Mouse (Mus musculus) MEL (cell line): ENCODE results near the gene Cep41. TPM values are rescaled to one million over a fixed set of nuclear protein-coding genes. Genes with fewer than 3 reads are reported as not detected.

Experiments
- DNase-seq: peaks from one replicate; pipeline ENCODE4 v3.0.0; 2011; ENCODE audit warnings: low read depth, low spot score
- H3K27ac ChIP-seq: 2 replicates; pipeline ENCODE4 v1.5.1; 2012; ENCODE audit warnings: low read depth, mild to moderate bottlenecking, control low read depth, low read length, moderate library complexity; ENCODE audit not compliant: control insufficient read depth
- H3K27me3 ChIP-seq, 2 experiments: fragments of 150-350 bp in 1 of 2; sonication (generic) in 1 of 2; 2 replicates each; pipeline ENCODE4 v1.6.1; 2012; ENCODE audit warnings: low read length in 2 of 2, mild to moderate bottlenecking in 2 of 2, improper control_type of control experiment in 1 of 2, moderate library complexity in 1 of 2; ENCODE audit not compliant: insufficient read depth in 2 of 2, control insufficient read depth in 1 of 2
- H3K36me3 ChIP-seq, 2 experiments: 2 replicates each; pipeline ENCODE4 v1.6.1; 2012 to 2014; ENCODE audit warnings: low read length in 2 of 2, improper control_type of control experiment in 1 of 2, inconsistent platforms in 1 of 2, mild to moderate bottlenecking in 1 of 2; ENCODE audit not compliant: insufficient read depth in 2 of 2, control insufficient read depth in 1 of 2
- H3K4me1 ChIP-seq, 2 experiments: fragments of 150-350 bp in 1 of 2; sonication (generic) in 1 of 2; 2 replicates each; pipeline ENCODE4 v1.6.1; 2012; ENCODE audit warnings: low read length in 2 of 2, improper control_type of control experiment in 1 of 2, mild to moderate bottlenecking in 1 of 2; ENCODE audit not compliant: insufficient read depth in 2 of 2, control insufficient read depth in 1 of 2
- H3K4me3 ChIP-seq, 2 experiments: fragments of 150-350 bp in 1 of 2; sonication (generic) in 1 of 2; 2 replicates each; pipeline ENCODE4 v1.5.1; 2012; ENCODE audit warnings: low read depth in 2 of 2, low read length in 2 of 2, mild to moderate bottlenecking in 2 of 2, moderate library complexity in 2 of 2, control low read depth in 1 of 2, improper control_type of control experiment in 1 of 2; ENCODE audit not compliant: control insufficient read depth in 1 of 2, insufficient read depth in 1 of 2
- H3K79me2 ChIP-seq: 2 replicates; pipeline ENCODE4 v1.6.1; 2012; ENCODE audit warnings: mild to moderate bottlenecking, low read length, moderate library complexity; ENCODE audit not compliant: control insufficient read depth, poor library complexity, insufficient read depth
- H3K9ac ChIP-seq: 2 replicates; pipeline ENCODE4 v1.6.1; 2012; ENCODE audit warnings: low read depth, mild to moderate bottlenecking, control low read depth, low read length, moderate library complexity; ENCODE audit not compliant: control insufficient read depth, poor library complexity, severe bottlenecking
- H3K9me3 ChIP-seq: fragments of 150-350 bp; sonication (generic); replicated peaks from 2 replicates; pipeline ENCODE4 v1.6.1; 2012; ENCODE audit warnings: mild to moderate bottlenecking, low read length, improper control_type of control experiment, moderate library complexity; ENCODE audit not compliant: insufficient read depth
- CHD1 ChIP-seq: IDR thresholded peaks from 2 replicates; pipeline ENCODE4 v1.6.1; 2012; ENCODE audit warnings: low read depth, mild to moderate bottlenecking, inconsistent platforms, low read length, improper control_type of control experiment
- CTCF ChIP-seq, 3 experiments: IDR thresholded peaks in 2 of 3; conservative IDR thresholded peaks in 1 of 3; 2 replicates each; pipeline ENCODE4 v1.5.1; 2011 to 2012; ENCODE audit warnings: low read length in 3 of 3, low read depth in 2 of 3, mild to moderate bottlenecking in 2 of 3, improper control_type of control experiment in 1 of 3, inconsistent platforms in 1 of 3, mixed read lengths in 1 of 3, moderate library complexity in 1 of 3; ENCODE audit not compliant: control insufficient read depth in 1 of 3, insufficient read depth in 1 of 3, poor library complexity in 1 of 3, severe bottlenecking in 1 of 3
- JUND ChIP-seq: IDR thresholded peaks from 2 replicates; pipeline ENCODE4 v1.6.1; 2011; ENCODE audit warnings: low read depth, mild to moderate bottlenecking, improper control_type of control experiment, low read length
- MAFK ChIP-seq: IDR thresholded peaks from 2 replicates; pipeline ENCODE4 v1.6.1; 2011; ENCODE audit warnings: low read depth, mild to moderate bottlenecking, low read length, improper control_type of control experiment, borderline replicate concordance
- MAX ChIP-seq: IDR thresholded peaks from 2 replicates; pipeline ENCODE4 v1.6.1; 2011; ENCODE audit warnings: low read length, improper control_type of control experiment
- MAZ ChIP-seq: IDR thresholded peaks from 2 replicates; pipeline ENCODE4 v1.6.1; 2012; ENCODE audit warnings: low read depth, mild to moderate bottlenecking, inconsistent platforms, low read length, improper control_type of control experiment
- MEF2A ChIP-seq: IDR thresholded peaks from 2 replicates; pipeline ENCODE4 v1.6.1; 2014; ENCODE audit warnings: low read depth, mild to moderate bottlenecking, inconsistent platforms, low read length, improper control_type of control experiment; ENCODE audit not compliant: poor library complexity, insufficient replicate concordance, severe bottlenecking; ENCODE audit errors: extremely low read depth
- NELFE ChIP-seq: IDR thresholded peaks from 2 replicates; pipeline ENCODE4 v1.6.1; 2011; ENCODE audit warnings: low read depth, low read length, improper control_type of control experiment
- POLR2AphosphoS2 ChIP-seq: IDR thresholded peaks from 2 replicates; pipeline ENCODE4 v1.6.1; 2011; ENCODE audit warnings: low read length, improper control_type of control experiment
- POLR2AphosphoS5 ChIP-seq: IDR thresholded peaks from 2 replicates; pipeline ENCODE4 v1.6.1; 2012; ENCODE audit warnings: low read depth, borderline replicate concordance, mild to moderate bottlenecking, inconsistent platforms, low read length, moderate library complexity, mixed read lengths
- RAD21 ChIP-seq: IDR thresholded peaks from 2 replicates; pipeline ENCODE4 v1.6.1; 2011; ENCODE audit warnings: mild to moderate bottlenecking, low read depth, low read length, improper control_type of control experiment
- RCOR1 ChIP-seq: IDR thresholded peaks from 2 replicates; pipeline ENCODE4 v1.6.1; 2012; ENCODE audit warnings: low read depth, mild to moderate bottlenecking, inconsistent platforms, low read length, improper control_type of control experiment
- SMC3 ChIP-seq: IDR thresholded peaks from 2 replicates; pipeline ENCODE4 v1.6.1; 2011; ENCODE audit warnings: low read depth, low read length, improper control_type of control experiment
- TAL1 ChIP-seq: IDR thresholded peaks from 2 replicates; pipeline ENCODE4 v1.6.1; 2012; ENCODE audit warnings: mild to moderate bottlenecking, inconsistent platforms, low read length, moderate library complexity, mixed read lengths
- UBTF ChIP-seq: IDR thresholded peaks from 2 replicates; pipeline ENCODE4 v1.6.1; 2012; ENCODE audit warnings: low read depth, mild to moderate bottlenecking, inconsistent platforms, low read length, improper control_type of control experiment, moderate library complexity, borderline replicate concordance; ENCODE audit not compliant: insufficient read depth
- ZC3H11A ChIP-seq: IDR thresholded peaks from 2 replicates; pipeline ENCODE4 v1.6.1; 2012; ENCODE audit warnings: low read depth, mild to moderate bottlenecking, inconsistent platforms, low read length, improper control_type of control experiment
- ZNF384 ChIP-seq: IDR thresholded peaks from 2 replicates; pipeline ENCODE4 v1.6.1; 2012; ENCODE audit warnings: low read depth, mild to moderate bottlenecking, inconsistent platforms, low read length, improper control_type of control experiment
- polyA plus RNA-seq, 2 experiments: library from polyadenylated mRNA; stranded (reverse) in 1 of 2; unstranded in 1 of 2; fragments of >175 nt in 1 of 2; fragments of >200 nt in 1 of 2; gene quantifications; 2 replicates each; pipeline versions ENCODE4 v1.2.1 to v1.2.4; 2012; ENCODE audit warnings: low replicate concordance in 2 of 2, low read depth in 1 of 2; ENCODE audit not compliant: insufficient read length in 2 of 2, insufficient read depth in 1 of 2, missing spikeins in 1 of 2
- total RNA-seq: library from RNA; depleted of rRNA; stranded (reverse); fragments of 300-350 nt; gene quantifications from 2 replicates; pipeline ENCODE4 v1.2.3, GENCODE M21; 2012

Cep41 gene
- total and polyA plus RNA-seq, 3 experiments, result 9.8 to 12.0 TPM; not detected in 1

DNA sequence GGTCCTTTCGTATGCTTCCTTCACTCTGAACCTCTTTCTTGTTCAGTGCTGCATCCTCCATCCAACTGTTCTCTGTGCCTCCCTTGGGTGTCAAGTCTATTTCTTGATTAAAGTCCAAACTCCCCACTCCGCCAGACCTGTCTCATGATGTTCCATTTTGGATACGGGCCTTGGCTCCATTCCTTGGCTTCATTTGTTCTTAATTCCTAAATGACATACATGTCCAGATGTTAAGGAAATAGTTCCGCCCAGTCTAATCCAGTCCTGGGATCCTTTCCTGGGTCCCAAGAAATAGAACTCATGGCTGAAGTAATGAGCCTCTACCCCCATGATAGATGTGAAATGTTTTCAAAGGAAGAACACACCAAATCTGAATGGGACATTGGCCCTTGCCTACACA lies 4.5 kb upstream of the Cep41 start:
- no peak overlapping the region for H3K4me3 ChIP-seq
- H3K9ac ChIP-seq, result no peak overlapping the region
- H3K79me2 ChIP-seq, result peaks cover 4% of the 10 kb centered on the region; the same call in 1 of the 2 replicates
- H3K27ac ChIP-seq, result no peak overlapping the region
- peaks cover 6 to 9% of the 10 kb centered on the region in 2 experiments for H3K27me3 ChIP-seq
- peaks cover 0 to 1% of the 10 kb centered on the region in 2 experiments; a peak in 2 of 4 replicates for H3K4me1 ChIP-seq
- peaks cover 0 to 7% of the 10 kb centered on the region in 2 experiments; a peak in 2 of 4 replicates for H3K36me3 ChIP-seq
- no peak for DNase-seq
- no peaks in the 10 kb centered on the region for H3K9me3 ChIP-seq
- TF ChIP-seq RCOR1, result no peak
- TF ChIP-seq JUND, result no peak
- TF ChIP-seq ZC3H11A, result no peak
- TF ChIP-seq POLR2AphosphoS2, result no peak
- TF ChIP-seq RAD21, result no peak
- TF ChIP-seq SMC3, result no peak
- no peak for TF ChIP-seq MAFK
- no peak for TF ChIP-seq CHD1

DNA sequence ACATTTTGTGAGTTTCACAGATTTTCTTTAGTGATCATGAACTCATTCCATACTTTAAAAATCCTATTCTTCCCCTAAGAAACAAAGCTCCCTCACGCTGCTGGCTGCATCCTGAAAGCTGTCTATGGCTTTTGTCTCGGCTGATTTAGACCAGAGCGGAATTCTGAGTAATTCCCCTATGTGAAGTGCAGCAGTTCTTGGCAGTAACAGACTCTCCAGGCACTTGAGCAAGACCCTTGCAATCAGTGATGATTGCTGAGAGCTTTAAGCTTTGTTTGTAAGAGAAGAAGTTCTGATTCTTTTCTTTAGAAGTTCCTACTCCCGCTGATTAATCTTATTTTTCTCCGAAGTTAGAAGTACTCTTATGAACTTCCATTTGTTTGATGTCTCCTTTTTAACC lies 3.9 kb upstream of the Cep41 start:
- peaks cover 6 to 9% of the 10 kb centered on the region in 2 experiments for H3K27me3 ChIP-seq
- H3K4me1 ChIP-seq, result peaks cover 0 to 6% of the 10 kb centered on the region in 2 experiments; a peak in 2 of 4 replicates
- no peak for DNase-seq
- no peak overlapping the region for H3K9ac ChIP-seq
- H3K4me3 ChIP-seq, result no peak overlapping the region
- TF ChIP-seq RCOR1 (no peak), MAZ (no peak), SMC3 (no peak), NELFE (no peak), JUND (no peak), ZNF384 (no peak), MEF2A (no peak), ZC3H11A (no peak), MAX (no peak), CTCF (IDR thresholded peaks at IDR 0.05 in 2 of 3, conservative IDR thresholded peaks at IDR 0.05 in 1 of 3; ENCODE audit: control insufficient read depth in 1 of 3, insufficient read depth in 1 of 3, low read depth in 2 of 3, low read length in 3 of 3, poor library complexity in 1 of 3, severe bottlenecking in 1 of 3) (no peak), UBTF (no peak), POLR2AphosphoS5 (no peak), TAL1 (no peak)
- TF ChIP-seq, all 39 proteins: peak for 0
- Histone ChIP-seq H3K36me3 (peaks cover 0 to 9% of the 10 kb centered on the region in 2 experiments; a peak in 2 of 4 replicates), H3K9me3 (no peaks in the 10 kb centered on the region), H3K27ac (no peak overlapping the region), H3K79me2 (peaks cover 5% of the 10 kb centered on the region; the same call in 1 of the 2 replicates)
